Mouse (Mus musculus) adrenal gland, postnatal 25 days (tissue): ENCODE measurements around the gene Psmd13. TPM values are rescaled to one million over a fixed set of nuclear protein-coding genes. Genes with fewer than 3 reads are reported as not detected.
A peak's percentile ranks its signal among the peaks of the same experiment; 100 is the strongest.

Experiments
- DNase-seq: peaks from one replicate; pipeline ENCODE4 v3.0.0; 2021; ENCODE audit warnings: mixed read lengths
- total RNA-seq: library from RNA; stranded (reverse); gene quantifications from 2 replicates; pipeline ENCODE4 v1.2.3, GENCODE M21; 2021

Psmd13 gene
- total RNA-seq, 1 experiment from 2014 or later, result 128 TPM

DNA sequence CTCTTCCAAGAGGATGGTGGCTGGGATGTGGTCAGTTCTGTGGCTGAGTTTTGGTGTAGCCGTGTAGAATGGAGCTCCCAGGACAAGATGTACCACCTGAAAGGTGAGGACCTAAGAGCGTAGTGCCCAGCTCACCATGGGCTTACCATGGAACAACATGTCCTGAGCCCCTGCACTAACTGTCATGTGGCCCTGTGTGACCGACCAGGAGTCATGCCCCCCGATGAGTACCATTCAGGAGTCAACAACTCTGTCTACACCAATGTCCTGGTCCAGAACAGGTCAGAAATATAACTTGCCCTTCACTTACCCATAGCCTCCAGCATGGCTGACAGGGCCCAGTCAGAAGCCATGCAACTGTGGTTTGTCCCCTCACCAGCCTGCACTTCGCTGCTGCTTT, 63.5 kb downstream of the Psmd13 start:
- DNase-seq, result no peak

DNA sequence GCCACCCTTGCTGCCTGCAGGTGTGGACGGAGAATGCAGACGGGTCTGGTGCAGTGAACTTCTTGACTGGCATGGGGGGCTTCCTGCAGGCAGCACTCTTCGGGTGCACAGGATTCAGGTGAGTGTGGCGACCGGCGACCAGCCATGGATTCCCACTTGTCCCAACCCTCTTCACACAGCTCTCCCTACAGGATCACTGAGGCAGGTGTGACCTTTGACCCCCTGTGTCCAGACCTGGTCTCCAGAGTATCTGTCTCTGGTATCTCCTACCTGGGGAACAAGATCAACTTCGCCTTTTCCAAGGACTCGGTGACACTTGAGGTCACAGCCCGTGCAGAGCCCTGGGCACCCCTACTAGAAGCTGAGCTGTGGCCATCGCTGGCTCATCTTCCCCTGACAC, 64.5 kb downstream of the Psmd13 start:
- DNase-seq, result no peak

DNA sequence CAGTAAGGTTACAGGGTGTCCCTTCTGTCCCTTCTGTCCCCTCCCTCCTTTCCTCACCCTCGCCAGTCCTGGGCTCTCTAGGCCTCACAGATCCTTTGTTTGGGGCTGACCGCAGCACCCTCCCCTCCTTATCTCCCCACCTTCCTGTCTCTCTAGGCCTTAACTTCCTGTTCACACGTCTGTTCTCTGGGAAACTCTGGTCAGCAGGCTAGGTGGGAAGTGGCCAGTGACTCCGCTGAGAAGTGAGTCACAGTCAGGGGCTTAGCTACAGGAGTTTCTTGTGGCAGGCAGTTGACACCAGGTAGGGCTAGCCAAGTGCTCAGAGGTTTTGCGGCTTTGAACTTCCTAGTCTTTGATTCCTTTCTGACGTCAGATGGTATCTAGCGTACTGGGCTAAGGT, 65.2 kb downstream of the Psmd13 start:
- DNase-seq, result no peak

DNA sequence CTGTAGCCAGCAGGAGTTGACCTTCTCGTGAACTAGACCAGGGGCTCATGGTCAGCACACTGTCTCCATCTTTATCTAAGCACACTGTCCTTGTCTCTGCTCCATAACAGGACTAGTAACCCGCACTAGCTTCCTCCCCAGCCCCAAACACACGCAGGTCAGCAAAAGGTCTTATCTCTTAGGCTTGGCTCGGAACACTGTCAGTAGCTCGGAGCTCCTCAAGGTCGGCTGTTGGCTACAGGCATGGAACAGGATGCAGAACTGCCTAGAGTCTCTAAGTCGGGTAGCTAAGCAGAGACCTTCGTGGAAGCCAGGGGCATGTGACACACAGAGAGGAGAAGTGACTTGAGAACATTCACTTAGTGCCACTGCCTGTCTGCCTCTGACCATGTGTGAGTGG, 66.4 kb downstream of the Psmd13 start:
- DNase-seq, result peak; percentile 52

Other genes starting within 250 kb of the Psmd13 start
- gene Olfr53, start 235.5 kb upstream of the Psmd13 start, total RNA-seq, result not detected in 2 replicates
- not detected in 2 replicates for gene Olfr539, start 222.0 kb upstream of the Psmd13 start, total RNA-seq
- not detected in 2 replicates for gene Olfr45, start 200.0 kb upstream of the Psmd13 start, total RNA-seq
- not detected in 2 replicates for gene Olfr541, start 184.7 kb upstream of the Psmd13 start, total RNA-seq
- 116 and 195 TPM in 2 replicates for gene Cyp2e1, start 118.2 kb upstream of the Psmd13 start, total RNA-seq
- not detected in 2 replicates for gene Syce1, start 94.1 kb upstream of the Psmd13 start, total RNA-seq
- 1.8 and 2.6 TPM in 2 replicates for gene Zfp941, start 59.8 kb upstream of the Psmd13 start, total RNA-seq
- 0.61 and 2.8 TPM in 2 replicates for gene Urah, start 47.0 kb upstream of the Psmd13 start, total RNA-seq
- gene Scgb1c1, start 36.4 kb upstream of the Psmd13 start, total RNA-seq, result not detected in 2 replicates
- 0.62 TPM in 1 of 2 replicates, not detected in the other for gene Odf3, start 34.2 kb upstream of the Psmd13 start, total RNA-seq
- 1.5 TPM in 1 of 2 replicates, not detected in the other for gene Gm45785, start 25.6 kb upstream of the Psmd13 start, total RNA-seq
- gene Ric8a, start 25.0 kb upstream of the Psmd13 start, total RNA-seq, result 53.8 and 68.7 TPM in 2 replicates
- 37.2 and 44.1 TPM in 2 replicates for gene Bet1l, start 24.4 kb upstream of the Psmd13 start, total RNA-seq
- gene Sirt3, start 341 bp downstream of the Psmd13 start, total RNA-seq, result 31.5 and 34.3 TPM in 2 replicates
- 610 and 755 TPM in 2 replicates for gene Cox8b, start 18.5 kb downstream of the Psmd13 start, total RNA-seq
- 1.9 and 2.2 TPM in 2 replicates for gene Nlrp6, start 38.9 kb downstream of the Psmd13 start, total RNA-seq
- gene Pgghg, start 59.4 kb downstream of the Psmd13 start, total RNA-seq, result 32.3 and 43.2 TPM in 2 replicates
- 1.8 and 2.0 TPM in 2 replicates for gene Ifitm5, start 68.3 kb downstream of the Psmd13 start, total RNA-seq
- gene Gm45717, start 74.0 kb downstream of the Psmd13 start, total RNA-seq, result not detected in 2 replicates
- 418 and 471 TPM in 2 replicates for gene Ifitm2, start 74.0 kb downstream of the Psmd13 start, total RNA-seq
- 3.6 and 3.9 TPM in 2 replicates for gene Ifitm1, start 85.3 kb downstream of the Psmd13 start, total RNA-seq
- 103 and 109 TPM in 2 replicates for gene Ifitm3, start 128.8 kb downstream of the Psmd13 start, total RNA-seq
- gene Ifitm6, start 136.0 kb downstream of the Psmd13 start, total RNA-seq, result not detected in 2 replicates
- gene Gm17387, start 147.2 kb downstream of the Psmd13 start, total RNA-seq, result not detected in 2 replicates
- 2.5 and 3.6 TPM in 2 replicates for gene B4galnt4, start 179.1 kb downstream of the Psmd13 start, total RNA-seq
- gene Pkp3, start 196.2 kb downstream of the Psmd13 start, total RNA-seq, result 0.86 and 1.2 TPM in 2 replicates
- 4.5 and 5.0 TPM in 2 replicates for gene Sigirr, start 218.6 kb downstream of the Psmd13 start, total RNA-seq
- 0.33 TPM in 1 of 2 replicates, not detected in the other for gene Ano9, start 235.8 kb downstream of the Psmd13 start, total RNA-seq
- gene Ptdss2, start 240.4 kb downstream of the Psmd13 start, total RNA-seq, result 29.1 and 48.2 TPM in 2 replicates